Mouse (Mus musculus) left cerebral cortex, postnatal 36 days (tissue): ENCODE results near the gene Trib2. TPM values are rescaled to one million over a fixed set of nuclear protein-coding genes. Genes with fewer than 3 reads are reported as not detected.

ENCODE experiments used
- DNase-seq, 2 experiments: peaks; one replicate each; pipeline ENCODE4 v3.0.0; 2021 to 2022; ENCODE audit warnings: low spot score in 2 of 2, mixed read lengths in 1 of 2
- intact Hi-C: fragments of 180-260 bp; cut with DNase I; formaldehyde crosslinking; loops from one replicate; pipeline ENCODE4 v1.15.1; 2025
- total RNA-seq, 2 experiments: library from RNA; stranded (reverse); gene quantifications; 2 replicates each; pipeline ENCODE4 v1.2.3; 2021

The Trib2 gene
- total RNA-seq, 2 experiments from 2014 or later = 34.8 to 41.5 TPM

DNA sequence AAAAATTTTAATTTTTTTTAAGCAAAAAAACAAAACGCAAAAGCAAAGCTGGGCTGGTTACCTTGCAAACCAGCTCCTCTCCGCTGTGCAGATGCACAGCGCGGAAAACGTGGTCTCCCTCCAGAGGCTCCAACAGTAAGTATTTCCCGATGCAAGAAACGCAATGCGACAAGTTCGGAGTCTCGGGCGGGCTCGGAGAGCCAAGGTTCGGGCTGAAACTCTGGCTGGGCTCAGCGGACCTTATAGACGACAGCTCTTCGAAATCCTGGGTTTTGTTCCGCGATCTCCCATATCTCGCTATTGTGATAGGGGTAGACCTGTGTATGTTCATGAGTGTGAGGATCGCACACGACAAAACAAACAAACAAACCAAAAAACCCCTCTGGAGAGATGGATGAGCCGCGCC is 1.5 kb downstream of the Trib2 start:
- DNase-seq = peak; percentile 36 to 47
- intact Hi-C loops = loop anchor here (1.0 to 10.0 kb wide), 4 partner anchors 209 to 694 kb away; no protein-coding TSS in a partner anchor

DNA sequence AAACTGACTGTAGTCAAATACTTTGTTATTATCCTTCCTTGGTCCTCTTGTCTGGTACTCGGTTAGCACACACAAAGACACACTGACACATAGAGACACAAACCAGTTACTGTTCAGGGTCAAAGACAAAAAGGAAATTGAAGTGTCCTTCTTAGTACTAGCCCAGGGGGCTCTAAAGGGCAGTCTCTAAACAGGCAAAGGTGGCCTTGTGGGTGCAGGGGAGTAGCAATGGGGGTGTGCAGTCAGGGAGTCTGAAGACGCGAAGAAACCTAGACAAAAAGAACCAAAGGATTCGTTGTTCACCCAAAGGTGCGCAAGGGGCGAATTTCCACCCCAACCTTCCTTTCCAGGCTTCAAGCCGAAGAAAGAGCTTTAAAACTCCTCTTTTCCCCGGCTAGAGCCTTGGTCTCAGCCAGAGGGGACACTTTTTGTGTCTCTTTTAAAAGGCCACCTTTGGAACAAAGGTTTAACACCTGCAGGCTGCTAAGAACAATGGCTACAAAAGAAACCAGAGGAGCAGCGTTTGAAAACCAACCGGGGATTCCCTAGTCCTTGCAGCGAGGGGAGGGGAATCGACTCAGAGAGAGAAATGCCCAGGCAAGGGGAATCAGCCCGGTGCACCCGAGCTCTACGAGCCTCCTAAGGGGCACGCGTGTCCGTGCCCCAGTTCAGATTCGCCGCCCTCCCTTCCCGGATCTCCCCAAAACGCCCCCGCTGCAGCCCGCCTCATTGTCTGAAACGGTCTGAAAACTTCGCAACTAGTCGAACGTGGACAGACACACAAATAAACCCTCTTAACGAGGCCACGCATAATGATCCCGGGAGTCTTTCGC is 2.3 kb downstream of the Trib2 start:
- intact Hi-C loops = loop anchor here (1.0 to 10.0 kb wide), 5 partner anchors 52 to 694 kb away; no protein-coding TSS in a partner anchor
- peak; percentile 53 to 58 for DNase-seq

DNA sequence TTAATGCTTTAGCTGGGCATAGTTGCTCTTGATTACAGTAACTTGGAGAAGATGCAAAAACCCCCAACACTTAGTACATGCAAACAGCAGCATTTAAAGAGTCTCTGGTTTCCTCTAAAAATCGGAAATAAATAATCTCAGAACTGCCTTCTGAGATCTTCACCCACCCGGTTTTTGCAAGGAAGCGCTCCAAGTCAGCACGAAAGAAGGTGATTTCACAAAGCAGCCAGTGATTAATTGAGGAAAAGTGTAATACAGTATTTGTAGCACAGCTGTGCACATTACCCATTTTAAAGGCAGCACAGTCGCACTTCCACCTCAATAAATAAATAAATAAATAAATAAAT is 2.9 kb downstream of the Trib2 start:
- no peak for DNase-seq
- intact Hi-C loops = loop anchor here (2.0 to 10.0 kb wide), 4 partner anchors 51 to 695 kb away; no protein-coding TSS in a partner anchor

DNA sequence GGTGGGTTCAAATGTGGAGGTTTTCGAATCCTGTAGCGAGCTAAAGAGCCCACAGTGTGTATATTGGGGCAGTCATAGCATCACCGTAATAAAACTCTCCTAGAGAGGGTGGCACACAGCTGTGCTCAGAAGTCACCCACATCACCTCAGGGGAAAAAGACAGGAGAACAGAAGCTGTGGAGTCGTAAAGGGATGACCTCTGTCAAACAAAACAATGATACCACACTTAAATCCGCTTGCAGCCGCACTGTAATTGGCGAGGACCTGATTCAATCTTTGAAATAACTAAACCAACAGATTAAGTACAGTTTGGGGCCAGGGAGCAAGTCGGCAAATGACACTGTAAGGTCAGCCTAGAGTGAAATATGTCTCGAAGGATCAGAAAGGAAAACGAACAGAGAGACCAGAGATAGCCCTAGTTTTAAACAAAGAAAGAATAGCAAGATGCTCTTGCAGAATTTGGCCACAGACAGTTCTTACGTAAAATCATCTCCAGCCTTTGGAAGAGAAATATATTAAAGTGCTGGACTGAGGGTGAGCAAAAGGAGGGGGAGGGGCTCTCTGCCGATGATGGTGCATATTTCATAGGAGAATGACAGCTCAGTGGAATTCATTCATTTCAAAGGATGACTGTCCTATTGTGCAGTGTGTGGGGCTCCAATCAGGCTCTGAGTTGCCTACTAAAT is 3.4 kb downstream of the Trib2 start:
- peak; percentile 27 to 46 for DNase-seq
- intact Hi-C loops = loop anchor here (5.0 to 10.0 kb wide), 2 partner anchors 51 to 572 kb away; no protein-coding TSS in a partner anchor

DNA sequence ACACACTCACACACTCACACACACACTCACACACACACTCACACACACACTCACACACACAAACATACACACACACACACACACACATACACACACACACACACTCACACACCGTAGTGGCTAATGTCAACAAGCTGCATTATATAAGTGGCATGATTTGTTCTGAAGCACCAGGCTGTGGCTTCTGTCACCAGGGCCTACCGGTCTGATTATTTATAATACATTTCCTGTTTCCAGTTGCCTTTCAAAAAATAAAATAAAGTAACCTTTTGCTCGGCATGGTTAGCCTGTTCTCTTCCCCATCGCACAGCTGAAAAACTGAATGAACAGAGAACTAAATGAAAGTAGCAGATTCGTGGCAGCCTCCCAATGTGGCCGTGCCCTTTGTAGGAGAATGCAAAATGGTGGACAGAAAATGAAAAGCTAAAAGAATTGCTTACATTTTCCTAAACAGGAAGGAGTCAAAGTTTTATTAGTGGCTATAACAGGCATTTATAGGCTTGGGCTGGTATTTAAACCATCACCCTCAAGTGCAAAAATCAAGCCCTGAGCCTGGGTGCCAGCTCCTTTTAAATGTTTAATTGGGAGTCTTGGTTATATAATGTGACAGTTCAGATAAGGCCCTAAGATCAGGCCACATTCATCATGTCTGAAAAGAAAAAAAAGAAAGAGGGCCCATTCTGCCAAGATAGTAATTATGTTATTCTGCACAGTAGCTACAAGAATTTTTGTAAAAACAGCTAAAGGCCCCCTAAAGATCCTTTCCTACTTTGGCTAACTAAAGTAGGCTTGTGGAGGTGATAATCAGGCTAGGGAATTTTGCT is 4.4 kb downstream of the Trib2 start:
- no peak for DNase-seq
- intact Hi-C loops = loop anchor here (5.0 to 10.0 kb wide), 2 partner anchors 50 to 572 kb away; no protein-coding TSS in a partner anchor

DNA sequence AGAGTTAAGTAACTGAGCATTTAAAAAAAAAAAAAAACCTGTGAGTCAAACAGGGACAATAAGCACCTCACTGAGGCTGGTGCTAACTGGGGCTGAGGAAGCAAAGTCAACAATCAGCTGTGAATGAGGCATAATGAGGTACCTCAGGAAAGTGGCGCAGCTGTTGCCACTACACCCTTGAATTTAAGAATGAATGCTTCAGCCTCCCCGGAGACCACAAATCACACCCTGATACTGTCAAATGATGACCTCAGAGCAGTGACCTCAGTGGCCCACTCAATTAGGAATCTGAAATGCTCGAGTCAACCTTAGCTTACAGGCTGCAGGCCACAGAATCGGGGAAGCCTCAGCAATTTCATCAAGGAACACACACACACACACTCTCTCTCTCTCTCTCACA is 5.0 kb downstream of the Trib2 start:
- intact Hi-C loops = loop anchor here (5.0 to 10.0 kb wide), 2 partner anchors 49 to 573 kb away; no protein-coding TSS in a partner anchor
- DNase-seq = peak in 1 of 2 experiments; percentile 14

DNA sequence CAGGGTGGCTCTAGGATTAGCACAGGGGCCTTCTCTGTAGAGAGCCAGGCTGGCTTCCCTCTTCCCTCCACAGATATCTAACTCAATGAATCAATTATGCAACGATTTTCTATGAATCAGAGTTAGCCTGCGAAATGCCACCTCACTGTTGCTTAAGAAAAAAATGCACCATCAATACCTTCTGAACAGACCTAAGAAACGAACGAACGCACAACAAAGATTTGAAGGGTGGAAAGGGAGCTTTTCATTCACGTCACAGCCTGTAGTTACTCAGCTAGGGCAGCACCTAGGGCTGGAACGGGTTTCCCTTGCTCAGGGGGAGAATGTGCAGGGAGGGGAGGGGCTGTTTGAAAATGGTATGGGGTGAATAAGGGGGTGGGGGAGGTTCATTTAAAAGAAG is 5.8 kb downstream of the Trib2 start:
- intact Hi-C loops = loop anchor here (5.0 to 10.0 kb wide), 2 partner anchors 49 to 574 kb away; no protein-coding TSS in a partner anchor
- DNase-seq = no peak

DNA sequence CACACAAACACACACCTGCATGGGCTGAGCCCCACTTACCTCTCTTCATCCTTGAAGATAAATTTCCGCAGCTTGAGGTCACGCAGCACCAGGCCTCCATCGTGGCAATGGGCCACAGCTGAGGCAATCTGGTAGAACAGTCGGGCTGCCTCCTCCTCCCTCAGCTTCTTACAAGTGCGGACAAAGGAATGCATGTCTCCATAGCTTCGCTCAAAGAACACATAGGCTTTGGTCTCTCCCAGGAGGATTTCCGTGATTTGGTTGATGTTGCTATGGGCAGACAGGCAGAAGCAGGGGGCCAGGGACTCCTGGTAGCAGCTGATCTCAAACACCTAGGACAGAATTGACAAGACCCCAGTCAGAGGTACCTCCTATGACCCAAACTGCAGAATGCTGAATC is 7.1 kb downstream of the Trib2 start:
- intact Hi-C loops = loop anchor here (5.0 to 10.0 kb wide), 2 partner anchors 47 to 575 kb away; no protein-coding TSS in a partner anchor
- DNase-seq = peak in 1 of 2 experiments; percentile 16

DNA sequence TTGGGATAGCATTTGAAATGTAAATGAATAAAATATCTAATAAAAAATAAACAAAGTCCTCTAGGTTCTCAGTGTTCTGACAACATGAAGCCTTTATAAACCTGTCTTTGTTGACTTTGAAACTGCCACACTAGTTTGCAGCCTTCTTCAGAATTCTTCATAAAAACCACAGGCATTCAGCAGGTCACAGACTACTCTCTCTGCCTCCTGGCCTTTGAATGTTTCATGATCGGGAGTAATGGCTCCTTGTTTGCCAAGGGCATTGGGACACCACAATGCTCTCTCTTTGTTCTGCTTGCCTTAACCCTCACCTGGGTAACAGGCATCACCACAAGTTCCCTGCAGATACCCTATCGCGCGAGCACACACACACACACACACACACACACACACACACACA is 7.5 kb downstream of the Trib2 start:
- intact Hi-C loops = no loop called here
- no peak for DNase-seq

DNA sequence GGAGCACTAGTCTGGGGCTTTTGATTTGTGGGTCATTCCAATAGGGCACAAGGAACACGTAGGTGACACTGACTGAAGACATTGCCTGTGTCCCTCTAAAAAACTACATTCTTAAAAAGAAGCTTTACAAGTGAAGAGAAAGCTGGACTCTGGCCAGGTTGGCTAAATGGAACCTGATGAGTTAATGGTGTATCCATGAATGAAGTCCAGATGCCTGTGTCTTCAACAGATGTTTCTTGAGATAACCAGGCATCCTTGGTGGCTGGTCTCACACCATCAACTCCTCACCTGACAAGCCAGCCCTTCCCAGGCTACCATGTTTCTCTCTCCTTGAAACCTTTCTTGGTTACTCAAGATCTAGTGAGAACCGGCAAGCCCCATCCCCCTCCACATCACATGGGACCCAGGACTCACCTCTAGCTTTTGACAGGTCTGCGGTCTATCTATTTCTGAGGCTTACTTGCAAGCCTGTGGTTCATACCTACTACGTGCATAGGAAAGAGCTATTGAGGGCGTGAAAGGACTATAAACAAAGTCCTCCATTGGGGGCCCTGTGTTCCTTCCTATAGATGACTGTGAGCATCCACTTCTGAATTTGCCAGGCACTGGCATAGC is 8.4 kb downstream of the Trib2 start:
- no peak for DNase-seq
- intact Hi-C loops = no loop called here

DNA sequence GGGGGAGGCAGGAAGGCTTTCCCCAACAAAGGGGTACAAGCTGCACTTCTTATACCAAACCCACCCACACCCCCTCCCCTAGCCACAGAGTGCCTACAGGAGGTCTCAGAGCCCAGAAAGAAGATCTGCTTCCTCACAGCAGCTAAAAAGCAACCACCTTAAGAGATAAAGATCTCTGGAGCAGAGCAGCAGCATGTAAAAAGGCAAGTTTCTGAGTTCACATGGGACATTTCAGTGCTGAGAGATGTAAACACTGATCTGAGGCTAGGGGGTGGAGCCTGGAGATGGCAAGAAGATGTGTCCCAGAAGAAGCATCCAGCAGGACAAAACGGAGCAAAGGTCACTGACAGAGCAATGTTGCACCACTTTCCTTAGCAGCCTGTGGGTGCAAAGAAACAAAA is 11.8 kb downstream of the Trib2 start:
- intact Hi-C loops = no loop called here
- DNase-seq = no peak

DNA sequence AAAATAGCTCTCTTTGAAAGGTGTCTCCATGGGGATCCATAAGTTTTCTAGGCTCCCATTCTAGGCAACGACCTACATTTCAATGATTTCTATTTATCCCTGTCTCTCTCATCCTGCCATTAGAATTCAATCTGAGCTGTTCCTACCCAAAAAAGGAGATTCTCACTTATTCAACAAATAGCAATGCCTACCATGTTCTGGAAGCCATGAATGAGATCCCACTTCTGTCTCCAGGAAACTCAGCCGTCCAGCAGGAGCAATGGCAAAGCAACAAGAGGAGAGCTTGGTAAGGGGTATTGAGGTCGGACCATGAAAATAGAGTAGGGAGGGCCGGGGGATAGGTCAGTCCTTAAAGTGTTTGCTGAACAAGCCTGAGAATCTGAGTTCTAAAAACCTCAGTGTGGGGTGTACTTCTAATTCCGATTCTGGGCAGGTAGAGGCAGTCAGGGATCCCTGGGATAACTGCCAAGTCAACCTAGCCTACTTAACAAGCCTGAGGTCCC is 12.7 kb downstream of the Trib2 start:
- intact Hi-C loops = no loop called here
- DNase-seq = no peak

DNA sequence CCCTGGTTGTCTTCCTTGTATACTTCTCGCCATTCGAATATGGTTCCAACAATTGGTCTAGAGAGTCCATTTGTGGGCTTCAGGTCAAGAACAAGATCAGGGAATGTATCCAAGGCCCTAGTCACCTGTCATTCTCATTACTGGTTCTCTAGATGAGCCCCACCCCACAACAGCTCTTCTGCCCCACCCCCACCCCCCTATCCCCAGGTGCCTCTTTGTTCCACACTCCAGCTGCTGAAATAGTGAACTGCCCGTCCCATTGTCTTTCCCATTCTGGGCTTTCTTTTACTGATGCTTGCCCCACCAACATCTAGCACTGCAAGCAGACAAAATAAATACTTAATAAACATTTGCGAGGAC is 15.2 kb downstream of the Trib2 start:
- no peak for DNase-seq
- intact Hi-C loops = no loop called here

DNA sequence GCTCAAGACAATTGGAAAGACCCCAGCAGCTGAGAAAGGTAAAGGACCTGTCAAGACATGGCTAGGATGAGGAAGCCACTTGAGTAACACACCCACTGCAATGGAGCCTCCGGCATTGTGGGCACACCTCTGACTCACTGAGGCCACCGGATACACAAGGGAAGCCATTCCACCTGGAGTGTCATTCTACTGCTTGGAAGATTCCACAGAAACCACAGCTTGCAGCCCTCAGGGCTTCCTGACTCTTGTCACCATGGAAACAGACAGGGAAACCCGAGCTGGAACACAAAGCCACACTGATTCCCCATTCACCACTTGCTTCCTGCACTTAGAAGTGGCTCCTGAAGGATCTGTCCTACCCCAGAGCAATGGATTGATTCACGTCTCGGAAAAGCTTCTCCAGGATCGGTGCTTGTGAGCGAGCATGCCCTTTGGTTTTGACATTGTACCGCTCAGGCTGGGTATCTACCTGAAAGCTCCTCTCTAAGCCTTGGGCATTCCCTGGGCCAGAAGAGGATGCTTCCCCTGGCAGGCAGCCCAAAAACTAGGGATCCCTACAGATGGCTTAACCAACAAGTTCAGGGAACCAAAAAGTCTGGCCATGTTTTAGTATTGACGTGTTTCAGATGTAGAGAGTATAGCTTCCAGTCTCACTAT is 15.7 kb downstream of the Trib2 start:
- intact Hi-C loops = no loop called here
- DNase-seq = peak; percentile 38 to 39

DNA sequence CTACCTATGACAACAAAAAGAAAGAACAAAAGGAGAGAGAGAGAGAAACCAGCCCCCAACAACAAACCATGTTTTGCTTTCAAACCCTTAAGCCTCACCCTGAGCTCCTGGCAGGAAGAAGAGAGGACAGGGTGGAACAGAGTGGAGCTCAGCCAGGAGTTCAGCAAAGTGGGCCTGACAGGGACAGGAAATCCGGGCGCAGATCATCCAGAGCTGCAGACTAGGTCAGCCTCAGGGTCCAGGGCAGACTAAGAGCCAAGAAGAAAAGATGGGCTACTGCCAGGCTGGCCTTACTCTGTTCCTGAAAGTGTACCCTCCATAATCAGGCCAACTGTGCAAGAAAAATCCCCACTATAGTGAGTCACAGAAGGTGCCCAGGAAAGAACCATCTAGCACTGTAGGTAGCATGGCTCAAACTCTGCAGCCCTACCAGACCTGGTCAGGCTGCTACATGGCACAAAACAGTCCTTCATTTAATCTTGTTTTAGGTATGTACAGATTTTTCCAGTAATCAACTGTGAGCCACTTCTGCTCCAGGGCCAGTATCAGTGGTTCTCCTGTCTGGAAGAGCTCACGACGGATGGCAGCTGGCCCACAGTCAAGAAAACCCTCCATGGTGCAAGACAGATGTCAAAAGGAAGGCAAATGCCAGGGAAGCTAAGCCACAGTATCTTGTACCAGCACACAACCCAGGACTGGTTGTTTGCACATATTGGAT is 16.4 kb downstream of the Trib2 start:
- intact Hi-C loops = no loop called here
- no peak for DNase-seq

DNA sequence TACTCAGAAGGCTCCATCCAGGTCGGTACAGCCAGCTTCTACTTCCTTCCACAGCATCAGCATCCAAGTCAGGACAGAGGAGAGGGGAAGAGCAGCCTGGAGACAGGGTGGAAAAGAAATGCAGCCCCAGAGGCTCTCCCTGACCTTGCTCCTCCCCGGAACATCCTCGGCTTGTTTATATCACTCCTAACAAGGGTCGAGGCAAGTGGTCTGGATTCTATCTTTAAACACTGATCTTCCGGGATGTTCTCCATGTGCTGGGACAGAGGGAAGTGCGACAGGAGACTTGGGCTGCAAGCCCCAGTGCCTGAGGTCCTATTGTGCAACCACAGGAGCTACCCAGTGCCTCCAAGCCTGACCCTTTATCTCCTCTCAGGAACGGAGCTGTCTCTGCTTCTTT is 18.7 kb downstream of the Trib2 start:
- DNase-seq = no peak
- intact Hi-C loops = no loop called here

DNA sequence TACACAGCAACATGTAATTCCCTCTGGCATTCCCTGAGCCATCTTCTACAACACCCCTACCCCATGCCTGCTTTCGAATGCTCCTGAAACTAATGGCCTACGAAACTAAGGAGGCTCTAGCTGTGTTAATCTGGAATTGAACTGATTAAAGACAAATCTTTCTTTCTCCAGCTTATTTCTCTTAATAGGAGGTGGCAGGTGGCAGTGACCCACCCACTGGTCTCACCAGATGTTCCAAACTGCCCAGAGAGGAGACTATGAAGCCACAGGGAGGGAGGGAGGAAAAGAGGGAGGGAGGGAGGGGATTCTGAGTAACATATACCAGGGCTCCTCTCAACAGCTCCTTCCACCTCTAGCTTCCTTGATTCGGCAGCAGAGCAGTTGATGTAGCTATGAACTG is 20.8 kb downstream of the Trib2 start:
- intact Hi-C loops = no loop called here
- no peak for DNase-seq

DNA sequence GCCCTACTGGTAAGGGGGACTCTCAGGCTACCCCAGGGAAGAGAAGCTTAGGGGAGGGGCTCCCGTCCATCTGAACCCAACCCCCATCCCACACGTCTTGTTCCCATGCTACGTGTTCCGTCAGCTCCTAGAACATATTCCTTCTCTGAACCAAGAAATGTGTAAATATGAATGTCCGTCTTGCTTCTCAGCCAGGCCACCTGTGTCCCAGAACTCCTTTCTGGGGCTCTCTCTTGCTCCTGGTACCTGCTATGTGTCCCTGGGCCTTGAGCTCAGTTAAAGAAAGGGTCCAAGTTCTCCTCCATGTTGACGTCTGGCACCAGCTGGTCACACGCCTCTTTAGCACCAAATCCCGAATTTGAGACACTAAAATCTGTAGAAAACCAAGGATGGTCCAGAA is 23.4 kb downstream of the Trib2 start:
- intact Hi-C loops = no loop called here
- DNase-seq = no peak
